Mouse (Mus musculus): Measurements from ENCODE around the gene Trim41. TPM values are rescaled to one million over a fixed set of nuclear protein-coding genes. Genes with fewer than 3 reads are reported as not detected.
A peak's percentile ranks its signal among the peaks of the same experiment; 100 is the strongest.

Trim41 gene
- polyA plus RNA-seq, 1 experiment from 2014 or later, result 3.6 TPM

DNA sequence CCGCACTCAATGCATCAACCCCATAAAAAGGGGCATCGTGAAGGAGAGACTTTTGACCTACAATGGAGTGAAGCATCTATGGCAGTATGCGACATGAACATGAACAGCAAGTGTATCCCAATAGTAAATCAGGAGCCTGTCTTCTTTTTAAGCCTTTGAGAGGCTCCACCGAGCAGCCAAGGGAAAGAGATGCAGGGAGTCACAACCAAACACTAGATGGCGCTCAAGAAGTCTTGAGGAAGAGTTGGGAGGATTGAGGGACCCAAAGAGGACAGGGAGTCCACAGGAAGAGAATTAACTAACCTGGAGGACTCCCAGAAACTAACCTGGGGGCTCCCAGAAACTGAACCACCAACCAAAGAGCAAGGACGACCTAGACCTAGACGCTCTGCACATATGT, 37.7 kb downstream of the Trim41 start:
- 37% methylated on average over 7 of the region's 7 CpGs for WGBS
- ATAC-seq (ENCODE audit: insufficient read depth, low FRiP score, low TSS enrichment) (no peak), DNase-seq (ENCODE audit: low spot score) (peak; percentile 9)
- no peaks in the 10 kb centered on the region for H3K36me3 ChIP-seq (ENCODE audit: control insufficient read depth, insufficient read depth, low read length)
- no peak overlapping the region for H3K27ac ChIP-seq (ENCODE audit: low read depth, low read length)
- H3K4me2 ChIP-seq (ENCODE audit: low read depth), result no peak overlapping the region
- no peak overlapping the region for H3K9ac ChIP-seq (ENCODE audit: low read length)
- H3K4me1 ChIP-seq (ENCODE audit: control insufficient read depth, insufficient read depth, low read length), result no peaks in the 10 kb centered on the region
- no peak overlapping the region for H3K4me3 ChIP-seq (ENCODE audit: low read depth, low read length)
- no peaks in the 10 kb centered on the region for H3K9me3 ChIP-seq (ENCODE audit: control insufficient read depth, low read length)
- H3K27me3 ChIP-seq (ENCODE audit: control insufficient read depth, insufficient read depth, low read length), result no peaks in the 10 kb centered on the region

DNA sequence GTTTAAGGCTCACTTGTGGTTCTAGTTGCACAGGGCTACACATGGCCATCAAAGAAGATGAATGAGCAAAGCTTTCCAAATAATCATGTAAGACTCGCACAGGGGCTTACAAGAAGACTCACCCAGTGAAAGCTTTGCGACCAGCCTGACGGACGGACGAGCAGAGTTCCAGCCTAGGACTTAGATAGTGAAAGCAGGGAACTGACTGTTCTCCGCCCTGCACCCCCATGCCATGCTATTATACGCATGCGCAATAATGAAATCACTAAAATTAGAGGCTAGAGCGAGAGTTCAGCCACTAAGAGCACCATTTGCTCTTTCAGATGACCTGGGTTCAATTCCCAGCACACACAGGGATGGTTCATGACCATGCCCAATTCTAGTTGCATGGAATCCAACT, 39.9 kb downstream of the Trim41 start:
- Histone ChIP-seq H3K36me3 (ENCODE audit: control insufficient read depth, insufficient read depth, low read length) (no peaks in the 10 kb centered on the region), H3K4me3 (ENCODE audit: low read depth, low read length) (no peak overlapping the region), H3K27ac (ENCODE audit: low read depth, low read length) (no peak overlapping the region), H3K9me3 (ENCODE audit: control insufficient read depth, low read length) (no peaks in the 10 kb centered on the region), H3K27me3 (ENCODE audit: control insufficient read depth, insufficient read depth, low read length) (no peaks in the 10 kb centered on the region), H3K4me2 (ENCODE audit: low read depth) (no peak overlapping the region), H3K9ac (ENCODE audit: low read length) (no peak overlapping the region), H3K4me1 (ENCODE audit: control insufficient read depth, insufficient read depth, low read length) (no peaks in the 10 kb centered on the region)
- 95% methylated on average over 9 of the region's 9 CpGs for WGBS
- ATAC-seq (ENCODE audit: insufficient read depth, low FRiP score, low TSS enrichment) (no peak), DNase-seq (ENCODE audit: low spot score) (no peak)

DNA sequence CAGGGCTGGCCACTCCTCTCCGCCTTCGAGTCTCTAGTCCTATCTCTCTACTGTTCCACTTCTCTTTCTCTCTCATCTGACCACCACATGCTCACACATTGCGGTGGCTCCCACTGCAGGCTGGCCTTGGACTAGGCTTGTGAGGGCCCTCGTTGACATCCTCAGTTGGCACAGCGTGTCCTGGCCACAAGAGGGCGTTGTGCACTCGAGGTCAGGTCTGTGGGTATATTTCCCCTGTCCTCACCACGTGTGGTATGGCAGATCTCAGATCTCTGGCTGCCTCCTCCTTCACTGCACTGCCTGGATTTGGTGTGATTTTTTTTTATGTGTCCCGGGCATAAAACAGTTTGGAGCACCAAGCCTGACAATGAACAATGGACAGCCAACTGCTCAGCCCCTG, 40.5 kb downstream of the Trim41 start:
- H3K27ac ChIP-seq (ENCODE audit: low read depth, low read length), result no peak overlapping the region
- WGBS, result 47% methylated on average over 9 of the region's 9 CpGs
- H3K9me3 ChIP-seq (ENCODE audit: control insufficient read depth, low read length), result no peaks in the 10 kb centered on the region
- no peak overlapping the region for H3K4me3 ChIP-seq (ENCODE audit: low read depth, low read length)
- H3K36me3 ChIP-seq (ENCODE audit: control insufficient read depth, insufficient read depth, low read length), result no peaks in the 10 kb centered on the region
- ATAC-seq (ENCODE audit: insufficient read depth, low FRiP score, low TSS enrichment) (no peak), DNase-seq (ENCODE audit: low spot score) (no peak)
- H3K4me1 ChIP-seq (ENCODE audit: control insufficient read depth, insufficient read depth, low read length), result no peaks in the 10 kb centered on the region
- no peak overlapping the region for H3K9ac ChIP-seq (ENCODE audit: low read length)
- H3K4me2 ChIP-seq (ENCODE audit: low read depth), result no peak overlapping the region
- H3K27me3 ChIP-seq (ENCODE audit: control insufficient read depth, insufficient read depth, low read length), result no peaks in the 10 kb centered on the region

DNA sequence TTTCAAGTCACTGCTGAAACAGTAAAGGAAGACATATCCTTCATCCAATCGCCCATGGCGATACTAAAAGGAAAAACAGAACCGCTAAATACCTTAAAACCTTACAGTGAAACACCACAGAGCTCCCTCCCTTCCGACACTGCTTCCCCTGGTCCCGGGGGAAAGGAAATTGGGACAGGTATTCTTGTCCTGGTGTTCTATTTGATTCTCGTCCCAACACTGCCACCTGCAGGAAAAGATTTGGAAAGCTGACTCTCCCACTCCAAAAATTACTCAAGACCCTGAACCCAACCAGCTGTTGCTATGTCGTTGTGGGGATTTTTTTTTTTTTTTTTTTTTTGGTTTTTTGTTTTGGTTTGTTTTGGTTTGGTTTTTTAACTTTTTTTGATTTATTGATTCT, 41.7 kb downstream of the Trim41 start:
- no peaks in the 10 kb centered on the region for H3K4me1 ChIP-seq (ENCODE audit: control insufficient read depth, insufficient read depth, low read length)
- H3K9me3 ChIP-seq (ENCODE audit: control insufficient read depth, low read length), result no peaks in the 10 kb centered on the region
- H3K27me3 ChIP-seq (ENCODE audit: control insufficient read depth, insufficient read depth, low read length), result no peaks in the 10 kb centered on the region
- 4% methylated on average over 7 of the region's 7 CpGs for WGBS
- DNase-seq (ENCODE audit: low spot score) (peak; percentile 72), ATAC-seq (ENCODE audit: insufficient read depth, low FRiP score, low TSS enrichment) (0 out of 2 replicates have a peak, but pooled peaks have one; percentile 32)
- no peak overlapping the region for H3K9ac ChIP-seq (ENCODE audit: low read length)
- H3K36me3 ChIP-seq (ENCODE audit: control insufficient read depth, insufficient read depth, low read length), result no peaks in the 10 kb centered on the region
- H3K4me2 ChIP-seq (ENCODE audit: low read depth), result no peak overlapping the region
- no peak overlapping the region for H3K27ac ChIP-seq (ENCODE audit: low read depth, low read length)
- H3K4me3 ChIP-seq (ENCODE audit: low read depth, low read length), result no peak overlapping the region

DNA sequence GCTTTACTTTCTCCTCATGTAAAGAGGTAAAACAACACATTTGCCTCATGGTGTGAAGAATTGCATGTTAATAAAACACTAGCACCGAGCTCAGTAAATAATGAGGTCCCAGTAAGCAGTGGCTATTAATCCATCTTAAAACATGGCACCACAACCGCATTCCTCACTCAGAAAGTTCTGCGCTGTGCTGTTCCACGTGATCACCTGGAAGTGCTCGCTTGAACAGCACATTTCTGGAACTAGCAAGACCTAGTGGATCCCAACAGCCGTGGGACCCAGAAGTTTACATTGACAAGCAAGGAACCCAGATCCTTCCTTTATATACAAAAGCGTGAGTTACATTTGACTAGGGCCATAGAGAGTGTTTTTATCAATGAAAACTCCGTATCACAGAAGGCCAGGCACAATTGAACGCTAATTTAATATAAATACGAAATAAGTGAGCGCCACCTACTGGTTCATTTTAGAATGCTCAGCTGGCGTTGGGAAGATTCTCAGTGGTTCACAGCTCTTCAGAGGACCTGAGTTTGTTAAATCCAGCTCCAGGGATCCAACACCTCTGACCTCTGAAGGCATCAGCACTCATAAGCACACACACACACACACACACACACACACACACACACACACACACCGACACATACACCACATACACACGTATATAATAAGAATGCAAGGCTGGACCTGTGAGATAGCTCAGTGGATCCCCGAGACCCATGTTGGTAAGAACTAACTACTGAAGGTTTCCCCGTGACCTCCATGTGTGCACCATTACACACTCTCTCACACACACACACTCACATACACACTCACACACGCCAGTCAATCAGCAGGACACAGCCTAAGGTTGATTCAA, 42.5 kb downstream of the Trim41 start:
- no peak overlapping the region for H3K9ac ChIP-seq (ENCODE audit: low read length)
- DNase-seq (ENCODE audit: low spot score), result peak; percentile 67
- no peaks in the 10 kb centered on the region for H3K9me3 ChIP-seq (ENCODE audit: control insufficient read depth, low read length)
- no peak overlapping the region for H3K4me3 ChIP-seq (ENCODE audit: low read depth, low read length)
- no peak for ATAC-seq (ENCODE audit: insufficient read depth, low FRiP score, low TSS enrichment)
- H3K27ac ChIP-seq (ENCODE audit: low read depth, low read length), result no peak overlapping the region
- no peak overlapping the region for H3K4me2 ChIP-seq (ENCODE audit: low read depth)
- WGBS, result 40% methylated on average over 17 of the region's 17 CpGs
- no peaks in the 10 kb centered on the region for H3K27me3 ChIP-seq (ENCODE audit: control insufficient read depth, insufficient read depth, low read length)
- no peaks in the 10 kb centered on the region for H3K36me3 ChIP-seq (ENCODE audit: control insufficient read depth, insufficient read depth, low read length)
- H3K4me1 ChIP-seq (ENCODE audit: control insufficient read depth, insufficient read depth, low read length), result no peaks in the 10 kb centered on the region

DNA sequence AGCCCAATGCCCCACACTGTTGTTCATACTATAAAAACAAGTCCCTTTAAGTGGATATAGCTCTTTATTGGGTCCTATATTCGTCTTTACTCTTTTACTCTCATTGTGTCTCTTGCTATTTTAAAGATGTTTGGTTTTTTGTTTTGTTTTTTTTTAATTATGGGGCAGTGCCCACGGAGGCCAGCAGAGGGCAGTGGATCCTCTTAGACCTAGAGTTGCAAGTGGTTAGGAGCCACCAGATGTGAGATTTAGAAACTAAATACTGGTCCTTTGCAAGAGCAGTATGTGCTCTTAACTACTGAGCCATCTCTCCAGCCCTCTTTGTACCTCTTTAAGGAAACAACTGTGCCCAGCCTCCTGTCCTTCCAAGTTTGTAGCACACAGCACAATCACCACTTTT, 45.5 kb downstream of the Trim41 start:
- H3K27ac ChIP-seq (ENCODE audit: low read depth, low read length), result no peak overlapping the region
- DNase-seq (ENCODE audit: low spot score), result peak; percentile 30

DNA sequence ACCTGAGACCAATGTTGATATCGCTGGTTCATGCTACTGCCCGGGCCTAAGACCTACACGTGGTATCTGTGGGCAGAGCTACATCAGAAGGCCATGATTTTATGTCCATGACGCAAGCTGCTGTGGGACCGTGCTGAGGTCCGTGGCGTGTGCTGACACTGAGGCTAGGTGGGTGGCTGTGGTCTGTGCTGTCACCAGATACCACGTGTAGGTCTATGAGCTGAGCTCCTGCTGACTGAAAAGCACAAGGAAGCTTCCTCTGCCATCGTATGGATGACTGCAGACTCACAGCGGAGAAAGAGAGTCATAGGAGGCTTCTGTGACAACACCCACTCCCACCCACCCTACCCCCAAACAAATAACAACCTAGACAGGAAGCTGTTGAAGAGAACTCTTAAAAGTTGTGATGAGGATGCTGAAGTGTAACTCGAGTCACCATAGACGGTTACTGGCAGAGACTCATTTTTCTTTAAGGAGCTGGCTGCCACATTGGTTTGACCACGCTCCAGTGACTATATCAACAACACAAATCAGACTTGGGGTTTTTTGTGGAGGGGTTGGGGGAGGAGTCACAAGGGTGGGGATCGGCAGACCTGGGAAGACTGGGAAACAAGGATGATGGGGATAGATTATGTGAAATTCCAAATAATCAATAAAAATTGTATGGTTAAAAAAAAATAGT, 49.8 kb downstream of the Trim41 start:
- Histone ChIP-seq H3K9ac (ENCODE audit: low read length) (no peak overlapping the region), H3K36me3 (ENCODE audit: control insufficient read depth, insufficient read depth, low read length) (no peaks in the 10 kb centered on the region), H3K9me3 (ENCODE audit: control insufficient read depth, low read length) (no peaks in the 10 kb centered on the region), H3K4me2 (ENCODE audit: low read depth) (no peak overlapping the region), H3K4me3 (ENCODE audit: low read depth, low read length) (no peak overlapping the region), H3K27ac (ENCODE audit: low read depth, low read length) (no peak overlapping the region), H3K27me3 (ENCODE audit: control insufficient read depth, insufficient read depth, low read length) (no peaks in the 10 kb centered on the region), H3K4me1 (ENCODE audit: control insufficient read depth, insufficient read depth, low read length) (no peaks in the 10 kb centered on the region)
- ATAC-seq (ENCODE audit: insufficient read depth, low FRiP score, low TSS enrichment) (no peak), DNase-seq (ENCODE audit: low spot score) (no peak)
- 78% methylated on average over 14 of the region's 14 CpGs for WGBS

More for the DNA sequence above, 45.5 kb downstream of the Trim41 start:
- Histone ChIP-seq H3K4me2 (ENCODE audit: low read depth) (no peak overlapping the region), H3K36me3 (ENCODE audit: control insufficient read depth, insufficient read depth, low read length) (no peaks in the 10 kb centered on the region), H3K4me3 (ENCODE audit: low read depth, low read length) (no peak overlapping the region), H3K9ac (ENCODE audit: low read length) (no peak overlapping the region), H3K9me3 (ENCODE audit: control insufficient read depth, low read length) (no peaks in the 10 kb centered on the region), H3K4me1 (ENCODE audit: control insufficient read depth, insufficient read depth, low read length) (no peaks in the 10 kb centered on the region), H3K27me3 (ENCODE audit: control insufficient read depth, insufficient read depth, low read length) (no peaks in the 10 kb centered on the region)
- ATAC-seq (ENCODE audit: insufficient read depth, low FRiP score, low TSS enrichment), result no peak
- WGBS, result 8% methylated on average over 2 of the region's 2 CpGs

DNA sequence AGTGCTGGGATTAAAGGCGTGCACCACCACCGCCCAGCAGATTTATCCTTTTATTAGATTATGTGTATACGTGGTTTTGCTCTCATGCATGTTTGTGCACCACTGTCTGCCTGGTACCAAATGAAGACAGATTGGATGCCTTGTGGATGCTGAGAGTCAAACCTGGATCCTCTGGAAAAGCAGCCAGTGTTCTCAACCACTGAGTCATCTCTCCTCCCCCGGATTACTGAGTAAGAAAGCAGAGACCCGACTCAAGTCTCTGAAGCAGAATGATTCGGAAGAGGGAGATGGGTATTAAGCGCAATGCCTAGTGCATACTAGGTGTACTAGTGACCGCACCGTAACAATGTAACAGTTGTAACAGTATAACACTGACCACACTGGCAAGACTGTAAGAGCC, 53.0 kb downstream of the Trim41 start:
- DNase-seq (ENCODE audit: low spot score), result no peak

DNA sequence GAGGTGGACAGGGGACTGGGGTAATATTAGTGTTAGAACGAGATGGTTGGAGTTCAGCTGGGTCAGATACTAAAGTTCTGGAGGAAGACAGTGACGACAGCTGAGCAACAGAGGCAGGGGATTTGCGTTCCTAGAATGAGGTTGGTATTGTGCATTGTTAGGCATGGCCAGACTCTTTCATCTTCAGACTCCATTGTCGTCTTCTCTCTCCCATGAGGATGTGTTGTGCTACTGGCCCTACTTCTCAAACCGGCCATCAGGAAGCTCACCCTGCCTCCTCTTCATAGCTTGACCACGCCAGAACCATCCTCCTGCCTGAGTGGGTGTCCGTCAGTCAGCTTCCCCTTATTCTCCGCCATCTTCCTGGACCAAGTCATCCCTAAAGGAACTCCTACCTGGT, 58.1 kb downstream of the Trim41 start:
- no peaks in the 10 kb centered on the region for H3K27me3 ChIP-seq (ENCODE audit: control insufficient read depth, insufficient read depth, low read length)
- H3K9ac ChIP-seq (ENCODE audit: low read length), result no peak overlapping the region
- DNase-seq (ENCODE audit: low spot score) (no peak), ATAC-seq (ENCODE audit: insufficient read depth, low FRiP score, low TSS enrichment) (no peak)
- WGBS, result 85% methylated on average over 8 of the region's 8 CpGs
- no peak overlapping the region for H3K27ac ChIP-seq (ENCODE audit: low read depth, low read length)
- no peak overlapping the region for H3K4me2 ChIP-seq (ENCODE audit: low read depth)
- H3K36me3 ChIP-seq (ENCODE audit: control insufficient read depth, insufficient read depth, low read length), result no peaks in the 10 kb centered on the region
- H3K4me1 ChIP-seq (ENCODE audit: control insufficient read depth, insufficient read depth, low read length), result no peaks in the 10 kb centered on the region
- no peak overlapping the region for H3K4me3 ChIP-seq (ENCODE audit: low read depth, low read length)
- H3K9me3 ChIP-seq (ENCODE audit: control insufficient read depth, low read length), result no peaks in the 10 kb centered on the region

More for the DNA sequence above, 53.0 kb downstream of the Trim41 start:
- no peak for ATAC-seq (ENCODE audit: insufficient read depth, low FRiP score, low TSS enrichment)
- H3K27me3 ChIP-seq (ENCODE audit: control insufficient read depth, insufficient read depth, low read length), result no peaks in the 10 kb centered on the region
- H3K9ac ChIP-seq (ENCODE audit: low read length), result no peak overlapping the region
- H3K36me3 ChIP-seq (ENCODE audit: control insufficient read depth, insufficient read depth, low read length), result no peaks in the 10 kb centered on the region
- H3K4me3 ChIP-seq (ENCODE audit: low read depth, low read length), result no peak overlapping the region
- H3K27ac ChIP-seq (ENCODE audit: low read depth, low read length), result no peak overlapping the region
- no peaks in the 10 kb centered on the region for H3K4me1 ChIP-seq (ENCODE audit: control insufficient read depth, insufficient read depth, low read length)
- no peaks in the 10 kb centered on the region for H3K9me3 ChIP-seq (ENCODE audit: control insufficient read depth, low read length)
- WGBS, result 94% methylated on average over 9 of the region's 9 CpGs
- no peak overlapping the region for H3K4me2 ChIP-seq (ENCODE audit: low read depth)
